Mouse (Mus musculus): ENCODE results near the gene Tmem247. TPM values are rescaled to one million over a fixed set of nuclear protein-coding genes. Genes with fewer than 3 reads are reported as not detected.

Gene Tmem247
- polyA plus RNA-seq, 1 experiment from 2014 or later: not detected

DNA sequence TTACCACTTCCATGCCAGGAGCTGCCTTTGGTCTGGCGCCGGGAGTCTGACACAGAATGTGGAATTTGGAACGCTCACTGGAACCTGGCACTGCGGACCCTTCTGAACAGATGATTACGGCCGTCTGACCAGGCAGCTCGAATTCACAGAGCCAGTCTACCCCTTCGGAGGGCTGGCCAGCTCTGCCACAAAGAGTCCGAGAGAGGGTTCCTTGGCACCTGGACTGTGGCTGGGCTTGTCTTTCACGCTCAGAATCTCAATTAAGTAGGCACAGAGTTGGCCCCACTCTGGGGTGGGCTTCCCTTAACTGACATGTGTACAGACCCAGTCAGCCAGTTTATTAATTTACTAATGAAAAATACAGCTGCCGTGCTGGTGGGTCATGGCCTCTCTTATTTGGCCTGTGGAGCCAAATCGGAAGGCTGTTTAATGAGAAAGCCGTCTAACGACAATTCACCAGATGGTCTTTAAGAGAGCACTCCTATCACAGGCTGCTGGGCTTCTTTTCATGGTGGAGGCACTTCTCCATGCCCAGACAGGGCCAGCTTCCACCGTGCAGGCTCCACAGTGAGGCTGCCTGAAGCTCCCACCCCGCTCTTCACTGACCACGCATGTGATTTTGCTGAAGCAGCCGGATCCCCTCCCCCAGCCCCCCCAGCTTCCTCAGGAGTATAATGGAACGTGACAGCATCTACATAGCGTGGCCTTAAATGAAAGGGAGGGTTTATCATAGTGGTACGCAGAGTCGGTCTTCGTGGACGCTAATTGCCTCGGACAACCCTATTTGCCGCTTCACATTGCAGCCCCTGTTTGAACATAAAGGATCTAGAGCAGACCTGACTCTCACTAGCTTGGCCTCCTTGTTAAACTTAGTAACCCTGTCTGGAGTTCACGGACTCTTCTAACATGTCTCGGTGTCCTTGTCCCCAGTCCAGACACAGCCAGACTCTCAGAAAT, 31.0 kb downstream of the Tmem247 start, which contains the start of gene Atp6v1e2:
Atp6v1e2 (minus strand) TSS at position 58 of the 957 bp plus-strand sequence.
- ATAC-seq (ENCODE audit: insufficient read depth, low FRiP score, low read depth): no peak
- H3K27ac ChIP-seq: no peak within 1 kb of the TSS
- no peaks in the 10 kb centered on the region for H3K36me3 ChIP-seq

GRCm38 (mm10) chr17:86948801-86949200, 31.7 kb downstream of the Tmem247 start:
- Histone ChIP-seq H3K9me3 (no peaks in the 10 kb centered on the region), H3K4me3 (replicated peaks) (no peak overlapping the region), H3K36me3 (no peaks in the 10 kb centered on the region), H3K4me1 (no peaks in the 10 kb centered on the region), H3K9ac (no peak overlapping the region), H3K27me3 (replicated peaks) (no peaks in the 10 kb centered on the region), H3K27ac (no peak overlapping the region), H3K4me2 (no peak overlapping the region)
- no peak for ATAC-seq (ENCODE audit: insufficient read depth, low FRiP score, low read depth)
- WGBS: 56% methylated on average over 6 of the region's 6 CpGs

More for the DNA sequence above, 31.0 kb downstream of the Tmem247 start, which contains the start of gene Atp6v1e2:
- H3K9me3 ChIP-seq: no peaks in the 10 kb centered on the region
- WGBS: 82% methylated on average over 28 of the region's 28 CpGs
- no peaks in the 10 kb centered on the region for H3K4me1 ChIP-seq
- no peak within 1 kb of the TSS for H3K9ac ChIP-seq
- no peak within 1 kb of the TSS for H3K4me3 ChIP-seq (replicated peaks)
- H3K27me3 ChIP-seq (replicated peaks): no peaks in the 10 kb centered on the region
- H3K4me2 ChIP-seq: no peak within 1 kb of the TSS

DNA sequence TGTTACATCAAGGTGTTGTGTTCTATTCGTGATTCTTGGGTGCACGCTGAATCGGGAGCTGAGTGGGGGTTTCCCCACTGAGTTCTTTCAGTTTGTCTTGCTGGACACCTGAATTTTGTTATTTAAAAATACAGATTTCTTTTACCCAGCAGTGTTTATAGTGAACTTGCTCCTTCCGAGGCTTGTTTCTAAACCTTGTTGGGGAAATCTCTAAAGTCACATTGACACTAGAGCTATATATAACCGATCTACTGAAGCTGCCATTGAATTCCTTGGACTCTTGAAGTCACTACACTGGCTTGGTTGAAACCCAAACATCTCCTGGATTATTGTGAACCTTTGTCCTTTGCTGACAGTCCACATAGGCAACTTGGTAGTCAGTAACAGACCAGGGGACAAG, 40.1 kb downstream of the Tmem247 start:
- Histone ChIP-seq H3K27ac (no peak overlapping the region), H3K4me1 (peaks cover 12% of the 10 kb centered on the region; the same call in 1 of the 2 replicates), H3K9me3 (no peaks in the 10 kb centered on the region), H3K9ac (no peak overlapping the region), H3K4me3 (replicated peaks) (no peak overlapping the region), H3K4me2 (no peak overlapping the region), H3K27me3 (replicated peaks) (no peaks in the 10 kb centered on the region), H3K36me3 (no peaks in the 10 kb centered on the region)
- WGBS: 81% methylated on average over 5 of the region's 5 CpGs
- ATAC-seq (ENCODE audit: insufficient read depth, low FRiP score, low read depth): no peak

DNA sequence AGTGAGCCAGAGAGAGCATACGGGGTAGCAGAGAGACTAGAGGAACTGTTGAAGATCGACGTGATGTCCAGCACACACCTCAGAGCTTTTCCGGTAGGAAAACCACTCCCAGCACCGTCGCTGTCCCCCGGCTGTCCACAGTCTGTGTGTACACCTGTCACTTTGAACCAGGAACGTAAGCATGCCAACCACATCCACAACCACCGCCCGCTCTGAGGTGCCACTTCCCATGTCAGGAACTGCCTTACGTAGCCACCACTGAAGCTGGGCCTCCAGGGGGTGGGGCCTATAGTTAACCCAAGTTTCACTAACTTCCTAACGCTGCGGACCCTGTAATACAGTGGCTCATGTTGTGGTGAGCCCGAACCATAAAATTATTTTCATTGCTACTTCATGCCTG, 40.8 kb downstream of the Tmem247 start:
- WGBS: 69% methylated on average over 14 of the region's 14 CpGs
- Histone ChIP-seq H3K9ac (no peak overlapping the region), H3K9me3 (no peaks in the 10 kb centered on the region), H3K4me2 (no peak overlapping the region), H3K4me3 (replicated peaks) (no peak overlapping the region), H3K27me3 (replicated peaks) (no peaks in the 10 kb centered on the region), H3K36me3 (no peaks in the 10 kb centered on the region), H3K4me1 (peaks cover 12% of the 10 kb centered on the region; the same call in 1 of the 2 replicates), H3K27ac (no peak overlapping the region)
- no peak for ATAC-seq (ENCODE audit: insufficient read depth, low FRiP score, low read depth)

- no peaks in the 10 kb centered on the region for H3K27me3 ChIP-seq (replicated peaks)
- 51% methylated on average over 8 of the region's 8 CpGs for WGBS
- H3K9ac ChIP-seq: no peak overlapping the region
- 0 out of 2 replicates have a peak overlapping the region, but pooled peaks have one; percentile 84 for H3K4me2 ChIP-seq
- peaks cover 24% of the 10 kb centered on the region for H3K4me1 ChIP-seq
- no peaks in the 10 kb centered on the region for H3K9me3 ChIP-seq
- H3K27ac ChIP-seq: no peak overlapping the region
- no peak for ATAC-seq (ENCODE audit: insufficient read depth, low FRiP score, low read depth)
- no peaks in the 10 kb centered on the region for H3K36me3 ChIP-seq
- no peak overlapping the region for H3K4me3 ChIP-seq (replicated peaks)
Observed at GRCm38 (mm10) chr17:86961301-86961841, 44.2 kb downstream of the Tmem247 start.

DNA sequence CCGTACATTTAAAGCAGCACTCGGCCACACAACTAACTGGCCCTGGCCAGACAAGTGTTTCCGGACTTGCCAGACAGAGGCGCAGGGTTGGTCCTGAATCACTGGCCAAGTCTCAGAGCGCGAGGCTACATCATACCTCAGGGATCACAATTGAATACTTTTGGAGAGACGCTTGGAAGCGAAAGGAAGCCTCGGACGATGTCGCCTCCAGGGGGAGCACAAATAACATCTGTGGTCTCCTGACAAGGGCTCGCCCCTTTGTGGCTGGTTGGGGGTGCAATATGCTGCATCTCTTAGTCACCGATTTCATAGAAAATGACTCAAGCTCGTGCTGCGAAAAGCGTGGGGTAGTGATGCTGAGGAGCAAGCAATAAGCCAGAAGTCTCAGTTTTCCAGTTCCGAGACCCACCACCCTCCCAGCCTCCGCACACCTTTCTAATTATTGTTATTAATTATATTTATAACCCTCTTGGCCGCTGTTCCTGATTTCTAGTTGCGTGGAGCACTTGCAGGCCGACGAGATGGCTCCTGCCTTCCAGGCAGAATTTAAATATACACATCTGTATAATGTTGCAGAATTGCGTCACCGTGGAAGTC, 45.2 kb downstream of the Tmem247 start:
- no peaks in the 10 kb centered on the region for H3K9me3 ChIP-seq
- no peaks in the 10 kb centered on the region for H3K36me3 ChIP-seq
- peak overlapping the region; percentile 84 for H3K4me2 ChIP-seq
- peaks cover 24% of the 10 kb centered on the region for H3K4me1 ChIP-seq
- peak overlapping the region; percentile 65; the same call in 1 of the 2 replicates for H3K9ac ChIP-seq
- ATAC-seq (ENCODE audit: insufficient read depth, low FRiP score, low read depth): peak; percentile 23
- no peaks in the 10 kb centered on the region for H3K27me3 ChIP-seq (replicated peaks)
- WGBS: under 1% methylated on average over 24 of the region's 24 CpGs
- peak overlapping the region; percentile 86 for H3K4me3 ChIP-seq (replicated peaks)
- H3K27ac ChIP-seq: peak overlapping the region; percentile 92

- H3K4me3 ChIP-seq (replicated peaks): peak within 1 kb of the TSS; percentile 86
- H3K27me3 ChIP-seq (replicated peaks): no peaks in the 10 kb centered on the region
- H3K36me3 ChIP-seq: no peaks in the 10 kb centered on the region
- H3K4me2 ChIP-seq: peak within 1 kb of the TSS; percentile 84
- H3K4me1 ChIP-seq: peaks cover 24% of the 10 kb centered on the region
- peak; percentile 88 for ATAC-seq (ENCODE audit: insufficient read depth, low FRiP score, low read depth)
- H3K9ac ChIP-seq: peak within 1 kb of the TSS; percentile 65
- under 1% methylated on average over 73 of the region's 86 CpGs for WGBS
- H3K9me3 ChIP-seq: no peaks in the 10 kb centered on the region
- peak within 1 kb of the TSS; percentile 92 for H3K27ac ChIP-seq
Observed at GRCm38 (mm10) chr17:86962894-86963585, 45.9 kb downstream of the Tmem247 start, which contains the start of gene Rhoq. Gene Rhoq (plus strand): TSS chr17:86963082.

GRCm38 (mm10) chr17:86963586-86963902, 46.4 kb downstream of the Tmem247 start:
- WGBS: under 1% methylated on average over 23 of the region's 26 CpGs
- H3K36me3 ChIP-seq: no peaks in the 10 kb centered on the region
- H3K9ac ChIP-seq: peak overlapping the region; percentile 65
- peak overlapping the region; percentile 86 for H3K4me3 ChIP-seq (replicated peaks)
- H3K4me2 ChIP-seq: peak overlapping the region; percentile 84
- ATAC-seq (ENCODE audit: insufficient read depth, low FRiP score, low read depth): no peak
- H3K4me1 ChIP-seq: peaks cover 28% of the 10 kb centered on the region
- peak overlapping the region; percentile 92 for H3K27ac ChIP-seq
- H3K27me3 ChIP-seq (replicated peaks): no peaks in the 10 kb centered on the region
- no peaks in the 10 kb centered on the region for H3K9me3 ChIP-seq

- Histone ChIP-seq H3K9me3 (no peaks in the 10 kb centered on the region), H3K4me1 (peaks cover 28% of the 10 kb centered on the region), H3K36me3 (no peaks in the 10 kb centered on the region), H3K4me2 (peak overlapping the region; percentile 84), H3K4me3 (replicated peaks) (peak overlapping the region; percentile 86), H3K27me3 (replicated peaks) (no peaks in the 10 kb centered on the region), H3K27ac (peak overlapping the region; percentile 92), H3K9ac (peak overlapping the region; percentile 65; the same call in 1 of the 2 replicates)
- no peak for ATAC-seq (ENCODE audit: insufficient read depth, low FRiP score, low read depth)
- 0% methylated on average over 6 of the region's 6 CpGs for WGBS
Observed at GRCm38 (mm10) chr17:86964041-86964440, 46.9 kb downstream of the Tmem247 start.

GRCm38 (mm10) chr17:86964502-86964901, 47.4 kb downstream of the Tmem247 start:
- no peak overlapping the region for H3K9ac ChIP-seq

GRCm38 (mm10) chr17:86965121-86965520, 48.0 kb downstream of the Tmem247 start:
- peak overlapping the region; percentile 86 for H3K4me3 ChIP-seq (replicated peaks)
- H3K27me3 ChIP-seq (replicated peaks): no peaks in the 10 kb centered on the region
- H3K4me1 ChIP-seq: peaks cover 28% of the 10 kb centered on the region
- no peak for ATAC-seq (ENCODE audit: insufficient read depth, low FRiP score, low read depth)
- H3K9me3 ChIP-seq: no peaks in the 10 kb centered on the region
- peak overlapping the region; percentile 84 for H3K4me2 ChIP-seq
- no peak overlapping the region for H3K9ac ChIP-seq
- no peaks in the 10 kb centered on the region for H3K36me3 ChIP-seq
- H3K27ac ChIP-seq: peak overlapping the region; percentile 92; the same call in 1 of the 2 replicates
- 74% methylated on average over 8 of the region's 8 CpGs for WGBS

More at GRCm38 (mm10) chr17:86964502-86964901, 47.4 kb downstream of the Tmem247 start:
- no peaks in the 10 kb centered on the region for H3K27me3 ChIP-seq (replicated peaks)
- peak overlapping the region; percentile 92 for H3K27ac ChIP-seq
- 1% methylated on average over 10 of the region's 10 CpGs for WGBS
- peak overlapping the region; percentile 86 for H3K4me3 ChIP-seq (replicated peaks)
- no peaks in the 10 kb centered on the region for H3K9me3 ChIP-seq
- peak; percentile 60; the same call in 1 of the 2 replicates for ATAC-seq (ENCODE audit: insufficient read depth, low FRiP score, low read depth)
- H3K36me3 ChIP-seq: no peaks in the 10 kb centered on the region
- peaks cover 28% of the 10 kb centered on the region for H3K4me1 ChIP-seq
- H3K4me2 ChIP-seq: peak overlapping the region; percentile 84
